Mouse (Mus musculus) splenic B cell, adult 2 months (primary cell): ENCODE results near the gene Zfp462.

Source experiments
- DNase-seq: peaks from one replicate; pipeline ENCODE4 v3.0.0-alpha.2; 2011; ENCODE audit warnings: low read depth, low spot score
- H3K27me3 ChIP-seq: 2 replicates; pipeline ENCODE4 v1.6.1; 2012; ENCODE audit warnings: mild to moderate bottlenecking, low read length, moderate library complexity, mixed read lengths; ENCODE audit not compliant: control insufficient read depth, poor library complexity, insufficient read depth, severe bottlenecking
- H3K36me3 ChIP-seq: 2 replicates; pipeline ENCODE4 v1.6.1; 2012; ENCODE audit warnings: mild to moderate bottlenecking, low read length, moderate library complexity, mixed read lengths; ENCODE audit not compliant: control insufficient read depth, poor library complexity, insufficient read depth, severe bottlenecking

Gene Zfp462

GRCm38 (mm10) chr4:55121126-55121525, 176.3 kb downstream of the Zfp462 start:
- H3K27me3 ChIP-seq = no peaks in the 10 kb centered on the region
- no peaks in the 10 kb centered on the region for H3K36me3 ChIP-seq
- DNase-seq = no peak

- Histone ChIP-seq H3K27me3 (no peaks in the 10 kb centered on the region), H3K36me3 (no peaks in the 10 kb centered on the region)
- DNase-seq = no peak
These were observed 177.1 kb downstream of the Zfp462 start for GRCm38 (mm10) chr4:55121952-55122351.

GRCm38 (mm10) chr4:55124126-55124525, 179.3 kb downstream of the Zfp462 start:
- H3K36me3 ChIP-seq = no peaks in the 10 kb centered on the region
- no peak for DNase-seq
- no peaks in the 10 kb centered on the region for H3K27me3 ChIP-seq

- Histone ChIP-seq H3K27me3 (no peaks in the 10 kb centered on the region), H3K36me3 (no peaks in the 10 kb centered on the region)
- no peak for DNase-seq
These were observed 180.3 kb downstream of the Zfp462 start for GRCm38 (mm10) chr4:55125048-55125737.

- no peak for DNase-seq
- H3K27me3 ChIP-seq = no peaks in the 10 kb centered on the region
- H3K36me3 ChIP-seq = no peaks in the 10 kb centered on the region
These were observed 180.8 kb downstream of the Zfp462 start for GRCm38 (mm10) chr4:55125738-55126054.

GRCm38 (mm10) chr4:55127228-55127901, 182.5 kb downstream of the Zfp462 start:
- no peak for DNase-seq
- no peaks in the 10 kb centered on the region for H3K36me3 ChIP-seq
- no peaks in the 10 kb centered on the region for H3K27me3 ChIP-seq

- H3K27me3 ChIP-seq = no peaks in the 10 kb centered on the region
These were observed 183.4 kb downstream of the Zfp462 start for GRCm38 (mm10) chr4:55128088-55128835.

More at GRCm38 (mm10) chr4:55128088-55128835, 183.4 kb downstream of the Zfp462 start:
- no peaks in the 10 kb centered on the region for H3K36me3 ChIP-seq
- no peak for DNase-seq
